Mouse (Mus musculus) megakaryocyte progenitor cell, adult 5-6 weeks (primary cell): Measurements from ENCODE around the gene Emp2. TPM values are rescaled to one million over a fixed set of nuclear protein-coding genes. Genes with fewer than 3 reads are reported as not detected.

Source experiments
- ATAC-seq: replicated peaks from 2 replicates; pipeline ENCODE4 v1.8.0; 2016; ENCODE audit warnings: mild to moderate bottlenecking, moderate TSS enrichment, inconsistent platforms; ENCODE audit not compliant: poor library complexity
- total RNA-seq, 2 experiments: library from RNA; stranded (forward) in 1 of 2; stranded (reverse) in 1 of 2; fragments of 157-497, 149-512 nt in 1 of 2; fragments of 200-1000 nt in 1 of 2; gene quantifications; 2 replicates each; pipeline versions ENCODE4 v1.2.3 to v1.2.4; 2015 to 2017

Gene Emp2
- not detected in 2 replicates for total RNA-seq (2015)
- total RNA-seq (2017): 0.07 TPM in 1 of 2 replicates, not detected in the other

DNA sequence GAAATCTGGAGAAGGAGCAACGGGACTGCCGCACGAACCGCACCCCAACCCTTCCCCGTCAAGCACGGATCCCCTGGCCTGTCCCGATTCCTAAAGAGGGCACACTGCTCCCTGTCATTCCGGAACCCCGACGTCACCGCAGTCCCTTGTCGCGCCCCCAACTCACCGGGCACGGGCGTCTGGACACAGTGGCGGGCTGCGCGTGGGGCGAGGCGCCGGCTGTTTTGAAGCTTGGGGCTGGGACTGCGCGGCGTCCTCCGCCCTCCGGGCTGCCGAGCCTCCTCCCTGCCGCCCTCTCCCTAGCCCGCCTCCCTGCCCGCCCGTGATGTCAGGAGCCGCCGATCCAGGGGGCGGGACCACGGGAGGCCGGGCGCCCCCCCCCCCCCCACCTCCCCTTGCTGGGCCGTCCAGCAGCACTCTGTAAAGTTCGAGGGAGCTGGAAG is at the start of gene Emp2:
Gene Emp2 (minus strand): TSS at position 323 of the 443 bp plus-strand sequence.
- ATAC-seq: peak; percentile 68

- ATAC-seq: no peak
Observed at GRCm38 (mm10) chr16:10363061-10363460, 49.3 kb upstream of the Emp2 start.

DNA sequence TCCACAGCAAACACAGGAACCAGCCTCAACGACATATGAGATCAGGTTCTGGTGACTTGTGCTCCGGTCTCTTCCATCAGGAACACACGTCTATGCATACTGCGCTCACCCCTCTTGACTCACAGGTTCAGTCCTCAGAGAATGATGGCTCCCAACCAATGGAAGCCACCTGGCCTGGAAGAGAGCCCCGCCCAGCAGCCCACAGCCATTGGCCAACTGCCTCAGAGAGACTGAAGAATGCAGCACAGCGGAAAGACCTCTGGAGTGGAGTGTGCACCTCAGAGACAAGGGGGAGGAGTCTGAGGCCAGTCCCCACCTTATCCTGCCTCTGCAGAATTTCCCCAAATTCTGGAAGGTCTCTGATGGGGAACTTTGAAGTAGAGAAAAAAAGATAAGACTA is 45.5 kb upstream of the Emp2 start:
- ATAC-seq: no peak

- ATAC-seq: peak; percentile 96
Observed at GRCm38 (mm10) chr16:10358010-10358934, 44.5 kb upstream of the Emp2 start.

DNA sequence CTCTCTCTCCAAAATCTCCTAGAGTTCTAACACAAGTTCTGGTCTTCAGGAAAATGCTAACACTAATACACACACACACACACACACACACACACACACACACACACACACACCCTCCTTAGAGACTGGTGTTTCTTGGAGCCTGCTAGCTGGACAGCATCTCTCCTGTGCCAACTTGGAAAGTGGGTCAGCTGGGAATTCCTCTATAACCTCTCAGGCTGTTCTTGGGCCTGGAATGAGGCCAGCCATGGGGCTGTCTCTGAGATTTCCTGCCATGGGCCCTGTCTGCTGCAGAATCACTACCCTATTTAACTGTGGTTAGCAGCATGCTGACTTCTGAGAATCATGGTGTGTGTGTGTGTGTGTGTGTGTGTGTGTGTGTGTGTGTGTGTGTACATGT is 41.2 kb upstream of the Emp2 start:
- no peak for ATAC-seq

- no peak for ATAC-seq
Observed at GRCm38 (mm10) chr16:10351050-10351636, 37.4 kb upstream of the Emp2 start.

DNA sequence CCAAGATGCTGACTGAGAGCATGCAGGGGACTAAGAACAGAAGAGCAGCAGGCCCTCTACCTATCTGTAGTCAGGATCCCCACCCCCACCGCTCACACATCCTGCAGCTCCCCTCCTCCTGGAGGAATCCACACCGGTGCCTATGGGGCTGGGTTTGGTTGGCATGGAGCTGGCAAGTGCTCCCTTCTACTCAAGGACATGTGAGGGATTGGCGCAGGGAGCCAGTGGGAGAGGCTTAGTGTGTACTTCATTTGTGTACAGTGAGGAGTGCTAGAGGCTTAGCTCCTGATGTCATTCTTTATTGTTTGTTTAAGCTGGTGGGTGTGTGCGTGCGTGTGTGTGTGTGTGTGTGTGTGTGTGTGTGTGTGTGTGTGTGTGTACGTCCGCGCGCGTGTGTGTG is 36.1 kb upstream of the Emp2 start:
- ATAC-seq: no peak

- ATAC-seq: no peak
Observed at GRCm38 (mm10) chr16:10349436-10349835, 35.7 kb upstream of the Emp2 start.

GRCm38 (mm10) chr16:10347551-10347950 is 33.8 kb upstream of the Emp2 start:
- no peak for ATAC-seq

- no peak for ATAC-seq
Observed at GRCm38 (mm10) chr16:10341110-10341509, 27.3 kb upstream of the Emp2 start.

DNA sequence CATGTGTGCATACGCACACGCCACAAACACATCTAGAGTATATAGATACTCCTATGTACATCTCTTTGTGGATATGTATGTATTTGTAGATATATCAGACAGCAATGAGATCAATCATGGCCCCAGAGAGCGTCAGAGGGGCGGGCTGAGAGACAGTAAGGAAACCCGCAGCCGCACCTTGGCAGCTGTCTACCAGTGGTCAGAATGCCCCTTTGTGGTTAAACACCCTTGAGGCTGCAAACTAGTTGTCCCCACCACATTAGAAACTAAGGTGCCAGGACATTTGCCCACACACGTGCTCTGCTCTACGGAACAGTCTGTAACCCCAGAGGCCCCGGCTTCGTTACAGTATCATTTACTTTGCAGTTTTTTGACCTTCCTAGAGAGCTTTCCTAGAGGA is 26.2 kb upstream of the Emp2 start:
- ATAC-seq: no peak

GRCm38 (mm10) chr16:10338601-10339000 is 24.8 kb upstream of the Emp2 start:
- no peak for ATAC-seq

GRCm38 (mm10) chr16:10337422-10338197 is 23.8 kb upstream of the Emp2 start:
- ATAC-seq: no peak

DNA sequence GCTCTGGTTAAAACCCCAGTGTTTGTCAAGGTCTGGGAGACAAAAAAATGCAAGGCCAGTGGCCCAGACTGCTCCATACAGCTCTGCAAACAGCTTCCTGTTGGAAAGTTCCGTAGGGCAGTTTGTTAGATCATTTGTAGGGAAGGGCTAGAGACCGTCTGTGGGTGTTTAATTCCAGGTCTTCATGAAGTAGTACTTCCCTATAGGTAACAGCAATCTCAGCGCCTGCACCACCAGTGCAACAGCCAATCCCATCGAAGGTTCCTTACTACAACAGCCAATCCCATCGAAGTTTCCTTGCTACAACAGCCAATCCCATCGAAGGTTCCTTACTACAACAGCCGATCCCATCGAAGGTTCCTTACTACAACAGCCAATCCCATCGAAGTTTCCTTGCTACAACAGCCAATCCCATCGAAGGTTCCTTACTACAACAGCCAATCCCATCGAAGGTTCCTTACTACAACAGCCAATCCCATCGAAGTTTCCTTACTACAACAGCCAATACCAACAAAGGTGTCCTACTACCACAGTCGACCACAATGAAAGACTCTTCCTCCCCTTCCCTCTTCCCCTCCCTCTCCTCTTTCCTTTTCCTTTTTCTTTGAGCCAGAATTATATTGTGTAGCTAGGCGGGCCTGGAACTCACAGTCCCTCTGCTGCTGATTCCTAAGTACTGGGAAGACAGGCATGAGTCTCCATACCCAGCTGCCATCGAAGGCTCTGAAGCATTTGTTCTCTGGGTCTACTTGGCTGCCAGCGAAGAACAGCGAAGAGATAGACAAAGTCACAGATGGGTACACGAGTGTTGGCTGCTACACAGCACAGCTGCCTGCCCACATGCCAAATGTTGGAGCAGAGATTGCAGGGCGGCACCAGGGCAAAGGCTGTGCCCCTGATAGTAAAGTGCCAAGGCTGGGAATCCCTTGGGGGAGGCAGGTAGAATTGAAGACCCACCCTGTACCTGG is 23.0 kb upstream of the Emp2 start:
- ATAC-seq: no peak

DNA sequence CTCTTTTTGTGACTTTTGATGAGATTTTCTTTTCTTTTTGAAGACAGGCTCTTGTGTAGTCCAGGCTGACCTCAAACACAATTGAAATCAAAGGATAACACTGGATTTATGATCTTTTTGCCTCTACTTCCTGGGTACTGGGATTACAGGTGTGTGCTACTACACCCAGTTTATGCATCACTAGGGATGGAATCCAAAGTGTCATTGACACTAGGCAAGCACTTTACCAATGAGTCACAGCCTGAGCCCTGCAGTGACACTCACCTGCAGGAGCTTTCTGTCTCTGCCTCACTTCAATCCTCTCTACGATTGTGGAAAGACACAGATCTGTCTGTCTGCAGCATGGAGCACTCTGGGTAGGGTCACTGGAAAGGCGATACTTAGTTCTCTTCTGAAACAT is 22.2 kb upstream of the Emp2 start:
- ATAC-seq: no peak

DNA sequence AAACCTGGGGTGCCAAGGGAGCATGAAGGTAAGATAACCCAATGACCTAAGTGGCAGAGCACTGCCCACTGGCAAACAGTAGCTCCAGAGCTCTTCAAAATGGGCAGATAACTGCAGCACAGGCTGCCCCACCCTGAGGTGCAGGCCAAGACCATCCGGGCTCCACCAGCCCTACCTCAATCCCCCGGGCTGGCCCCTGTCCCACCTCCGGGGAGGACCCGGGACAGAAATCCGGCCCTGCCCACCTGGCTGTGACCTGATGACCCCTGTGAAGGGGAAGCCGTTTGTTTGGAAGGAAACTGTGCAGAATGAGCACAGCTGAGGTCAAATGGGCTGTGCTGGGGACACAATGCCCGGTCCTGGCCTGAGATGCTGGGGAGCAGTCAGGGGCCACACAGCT is 19.0 kb upstream of the Emp2 start:
- ATAC-seq: no peak

DNA sequence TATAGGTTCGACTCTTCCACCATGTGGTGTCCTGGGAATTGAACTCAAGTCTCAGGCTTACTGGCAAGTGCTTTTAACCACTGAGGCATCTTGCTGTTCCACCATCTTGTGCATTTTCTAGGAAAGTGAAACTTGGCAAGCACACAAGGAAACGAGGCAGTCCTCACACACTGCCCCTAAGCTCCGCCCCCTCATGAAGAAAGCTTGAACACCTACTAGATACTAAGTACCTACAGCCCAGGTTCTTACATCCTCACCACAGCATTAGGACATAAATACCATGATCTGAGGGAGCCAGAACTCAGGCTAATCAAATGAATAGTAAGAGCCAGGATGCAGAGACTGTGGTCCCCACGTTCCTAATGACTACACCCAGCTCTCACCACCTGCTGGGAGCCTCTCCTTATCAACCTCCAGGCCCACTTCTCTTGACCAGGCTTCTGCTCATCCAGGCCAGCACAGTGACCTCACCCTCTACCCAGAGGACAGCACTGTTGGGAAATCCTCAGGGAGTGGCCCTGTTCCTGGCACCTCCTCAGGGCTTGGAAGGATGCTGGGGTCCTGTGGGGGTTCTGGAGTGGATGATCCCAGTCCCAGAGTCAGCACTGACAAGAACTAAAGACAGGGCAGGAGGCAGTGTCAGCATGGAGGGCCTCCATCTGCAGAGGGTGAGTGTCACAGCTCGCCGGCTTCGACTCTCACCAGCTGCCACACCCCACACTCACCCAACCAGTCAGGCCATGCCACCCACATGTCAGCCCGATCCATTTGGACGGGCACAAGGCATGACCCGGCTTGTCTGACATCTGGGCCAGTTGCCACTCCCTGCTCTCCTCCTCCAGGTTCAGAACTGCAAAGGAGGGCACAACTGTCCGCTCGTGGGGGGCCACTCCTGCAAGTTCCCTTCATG is 17.1 kb upstream of the Emp2 start:
- ATAC-seq: no peak

GRCm38 (mm10) chr16:10327563-10328333 is 14.0 kb upstream of the Emp2 start:
- no peak for ATAC-seq
